Mouse (Mus musculus): ENCODE measurements around the gene Tmem88b.
"Not testable (repeated sequence)": the region's sequence is repeated elsewhere in the genome, so short reads cannot be mapped to it uniquely, and the experiment has no call there.

The Tmem88b gene

GRCm38 (mm10) chr4:155770626-155771025 lies 15.0 kb downstream of the Tmem88b start:
- in situ Hi-C loops (cut with MboI; ENCODE audit: unreplicated experiment in 2 of 2) = loop anchor here (10.0 kb wide), 2 partner anchors 126 to 446 kb away; partner anchors contain the start of gene Gm10563 (in 1 of the 2)

GRCm38 (mm10) chr4:155769880-155770512 lies 15.7 kb downstream of the Tmem88b start:
- in situ Hi-C loops (cut with MboI; ENCODE audit: unreplicated experiment in 2 of 2) = loop anchor here (5.0 to 10.0 kb wide), 4 partner anchors 123 to 445 kb away; partner anchors contain the start of gene Gm10563 (in 2 of the 2)

GRCm38 (mm10) chr4:155769496-155769879 lies 16.2 kb downstream of the Tmem88b start:
- in situ Hi-C loops (cut with MboI; ENCODE audit: unreplicated experiment in 2 of 2) = loop anchor here (5.0 kb wide), 2 partner anchors 122 to 287 kb away; partner anchors contain the start of gene Gm10563 (in 1 of the 2)

GRCm38 (mm10) chr4:155762357-155762756 lies 23.3 kb downstream of the Tmem88b start:
- in situ Hi-C loops (cut with MboI; ENCODE audit: unreplicated experiment in 2 of 2) = no loop called here

GRCm38 (mm10) chr4:155761356-155762099 lies 24.1 kb downstream of the Tmem88b start:
- in situ Hi-C loops (cut with MboI; ENCODE audit: unreplicated experiment in 2 of 2) = no loop called here

- in situ Hi-C loops (cut with MboI; ENCODE audit: unreplicated experiment in 2 of 2) = no loop called here
Observed at GRCm38 (mm10) chr4:155760613-155761355, 24.9 kb downstream of the Tmem88b start, which contains the start of gene Atad3a. TSS of gene Atad3a (minus strand) at chr4:155761093.

- in situ Hi-C loops (cut with MboI; ENCODE audit: unreplicated experiment in 2 of 2) = loop anchor here in 1 of 2 experiments (10.0 kb wide), 1 partner anchor 65 kb away; the partner anchor contains the start of gene Fndc10
Observed at GRCm38 (mm10) chr4:155759862-155760612, 25.6 kb downstream of the Tmem88b start.

- in situ Hi-C loops (cut with MboI; ENCODE audit: unreplicated experiment in 2 of 2) = loop anchor here in 1 of 2 experiments (10.0 kb wide), 1 partner anchor 62 kb away; the partner anchor contains the start of gene Fndc10
Observed at GRCm38 (mm10) chr4:155757011-155757410, 28.7 kb downstream of the Tmem88b start.

- in situ Hi-C loops (cut with MboI; ENCODE audit: unreplicated experiment in 2 of 2) = no loop called here
Observed at GRCm38 (mm10) chr4:155746575-155747490, 38.8 kb downstream of the Tmem88b start.

- in situ Hi-C loops (cut with MboI; ENCODE audit: unreplicated experiment in 2 of 2) = no loop called here
Observed at GRCm38 (mm10) chr4:155746036-155746548, 39.6 kb downstream of the Tmem88b start.

- in situ Hi-C loops (cut with MboI; ENCODE audit: unreplicated experiment in 2 of 2) = no loop called here
Observed at GRCm38 (mm10) chr4:155745136-155745535, 40.5 kb downstream of the Tmem88b start.

GRCm38 (mm10) chr4:155744474-155744873 lies 41.2 kb downstream of the Tmem88b start:
- in situ Hi-C loops (cut with MboI; ENCODE audit: unreplicated experiment in 2 of 2) = no loop called here

- in situ Hi-C loops (cut with MboI; ENCODE audit: unreplicated experiment in 2 of 2) = no loop called here
Observed at GRCm38 (mm10) chr4:155742684-155743083, 43.0 kb downstream of the Tmem88b start.

GRCm38 (mm10) chr4:155740681-155741080 lies 45.0 kb downstream of the Tmem88b start:
- in situ Hi-C loops (cut with MboI; ENCODE audit: unreplicated experiment in 2 of 2) = not testable (repeated sequence)

- in situ Hi-C loops (cut with MboI; ENCODE audit: unreplicated experiment in 2 of 2) = no loop called here
Observed at GRCm38 (mm10) chr4:155739741-155740636, 45.7 kb downstream of the Tmem88b start.

- in situ Hi-C loops (cut with MboI; ENCODE audit: unreplicated experiment in 2 of 2) = no loop called here
Observed at GRCm38 (mm10) chr4:155739152-155739551, 46.5 kb downstream of the Tmem88b start.

- in situ Hi-C loops (cut with MboI; ENCODE audit: unreplicated experiment in 2 of 2) = no loop called here
Observed at GRCm38 (mm10) chr4:155738262-155738661, 47.4 kb downstream of the Tmem88b start.

- in situ Hi-C loops (cut with MboI; ENCODE audit: unreplicated experiment in 2 of 2) = no loop called here
Observed at GRCm38 (mm10) chr4:155736421-155736820, 49.3 kb downstream of the Tmem88b start.
